Mouse (Mus musculus): ENCODE results near the gene Ap2a1. TPM values are rescaled to one million over a fixed set of nuclear protein-coding genes. Genes with fewer than 3 reads are reported as not detected.

Ap2a1 gene
- polyA plus RNA-seq, 1 experiment from 2014 or later, result 55.9 TPM

DNA sequence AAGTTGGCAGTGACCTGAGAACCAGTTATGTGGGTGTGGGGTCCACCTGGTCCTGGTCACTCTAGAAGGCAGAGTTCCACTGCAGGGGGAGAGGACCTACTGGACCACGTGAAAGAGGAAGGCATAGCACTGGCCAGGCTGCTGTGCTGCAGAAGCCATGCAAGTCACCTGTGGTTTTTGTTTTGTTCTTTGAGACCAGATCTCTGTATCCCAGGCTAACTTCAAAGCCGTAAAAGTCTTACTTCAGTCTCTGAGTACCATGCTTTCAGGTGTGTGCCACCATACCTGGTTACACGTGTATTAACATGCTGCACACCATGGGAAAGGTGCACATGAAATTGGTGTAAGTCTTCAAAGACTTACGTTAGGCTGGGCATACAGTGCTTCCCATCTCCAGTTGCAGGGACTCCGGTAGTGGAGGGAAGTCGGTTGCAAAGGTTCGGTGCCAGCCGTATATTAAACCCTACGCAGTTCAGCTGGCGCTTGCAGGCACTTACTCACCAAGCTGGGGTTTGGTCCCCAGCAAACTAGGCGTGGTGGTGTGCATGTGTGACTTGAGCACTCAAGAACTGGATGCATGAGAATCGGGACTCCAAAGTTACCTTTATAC is 77.6 kb downstream of the Ap2a1 start:
- no peak overlapping the region for H3K4me3 ChIP-seq (replicated peaks; ENCODE audit: low read depth, low read length)
- ATAC-seq (replicated peaks; ENCODE audit: low FRiP score, low read depth) (no peak), DNase-seq (ENCODE audit: low spot score) (no peak)
- no peaks in the 10 kb centered on the region for H3K9me3 ChIP-seq (replicated peaks; ENCODE audit: low read length)
- TF ChIP-seq CTCF (IDR thresholded peaks at IDR 0.05; ENCODE audit: low read depth), result no peak
- H3K4me2 ChIP-seq (ENCODE audit: low read length), result no peak overlapping the region
- H3K27ac ChIP-seq, result no peak overlapping the region
- H3K27me3 ChIP-seq (ENCODE audit: insufficient read depth, low read length), result no peaks in the 10 kb centered on the region
- H3K36me3 ChIP-seq (ENCODE audit: insufficient read depth, low read length), result 0 out of 2 replicates have a peak, but pooled peaks cover under 1% of the 10 kb centered on the region
- peaks cover 28% of the 10 kb centered on the region for H3K4me1 ChIP-seq (replicated peaks; ENCODE audit: insufficient read depth, low read length)
- no peak overlapping the region for H3K9ac ChIP-seq (ENCODE audit: low read depth, low read length)
- 89% methylated on average over 12 of the region's 12 CpGs for WGBS

DNA sequence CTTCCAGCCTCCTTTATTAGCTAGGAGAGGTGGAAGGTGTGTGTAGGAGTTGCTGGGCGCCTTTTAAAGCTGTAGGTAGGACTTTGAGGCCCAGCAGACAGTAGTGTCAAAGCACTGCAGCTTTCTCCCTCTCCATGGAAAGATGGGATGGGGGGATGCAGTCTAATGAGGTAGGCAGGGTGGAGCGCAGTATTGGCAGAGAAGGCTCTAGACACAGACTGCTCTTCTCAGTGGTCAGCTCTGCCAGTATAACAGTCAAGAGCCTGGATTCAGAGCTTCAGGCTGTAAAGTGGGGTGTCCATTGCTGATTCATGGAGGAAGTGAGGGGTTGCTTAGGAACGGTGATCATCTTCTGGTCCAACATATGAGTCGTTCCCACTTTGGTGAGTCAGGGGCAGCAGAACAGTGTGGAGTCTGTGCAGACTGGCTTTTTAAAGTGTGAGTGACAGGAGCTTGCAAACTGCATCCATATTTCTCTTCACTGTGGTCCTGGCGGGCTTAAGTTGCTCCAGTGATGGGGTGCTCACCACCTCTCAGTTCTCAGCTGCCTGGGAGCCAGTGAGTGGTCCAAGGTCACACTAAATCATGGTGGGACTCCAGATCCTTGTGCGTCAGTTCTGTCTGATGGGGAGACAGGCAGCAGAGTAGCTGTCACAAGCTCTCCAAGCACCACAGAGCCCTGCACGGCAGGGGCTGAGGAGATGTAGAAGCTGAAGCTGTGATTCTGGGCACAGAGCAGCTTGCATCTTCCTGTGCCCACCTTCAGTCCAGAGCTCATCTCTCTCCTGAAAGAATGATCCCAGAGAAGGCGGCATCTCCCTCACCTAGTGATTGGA is 78.3 kb downstream of the Ap2a1 start:
- H3K4me3 ChIP-seq (replicated peaks; ENCODE audit: low read depth, low read length), result peak overlapping the region; percentile 73
- no peaks in the 10 kb centered on the region for H3K27me3 ChIP-seq (ENCODE audit: insufficient read depth, low read length)
- peak overlapping the region; percentile 75 for H3K4me2 ChIP-seq (ENCODE audit: low read length)
- H3K9me3 ChIP-seq (replicated peaks; ENCODE audit: low read length), result no peaks in the 10 kb centered on the region
- H3K4me1 ChIP-seq (replicated peaks; ENCODE audit: insufficient read depth, low read length), result peaks cover 28% of the 10 kb centered on the region
- DNase-seq (ENCODE audit: low spot score), result no peak
- no peak for TF ChIP-seq CTCF (IDR thresholded peaks at IDR 0.05; ENCODE audit: low read depth)
- ATAC-seq (replicated peaks; ENCODE audit: low FRiP score, low read depth), result no peak
- 72% methylated on average over 8 of the region's 8 CpGs for WGBS
- peak overlapping the region; percentile 78 for H3K9ac ChIP-seq (ENCODE audit: low read depth, low read length)
- peaks cover 6% of the 10 kb centered on the region; the same call in 1 of the 2 replicates for H3K36me3 ChIP-seq (ENCODE audit: insufficient read depth, low read length)
- peak overlapping the region; percentile 97 for H3K27ac ChIP-seq

Other genes with a start within 250 kb of the Ap2a1 start
- not detected in 2 replicates for gene Izumo2, start 220.8 kb downstream of the Ap2a1 start, polyA plus RNA-seq (2015; fragmentation: Nextera tagmentation; extraction: Ambion mirVana)
- 45.3 and 49.3 TPM in 2 replicates for gene Vrk3, start 181.1 kb downstream of the Ap2a1 start, polyA plus RNA-seq (2015; fragmentation: Nextera tagmentation; extraction: Ambion mirVana)
- 0.87 and 0.89 TPM in 2 replicates for gene Zfp473, start 178.4 kb downstream of the Ap2a1 start, polyA plus RNA-seq (2015; fragmentation: Nextera tagmentation; extraction: Ambion mirVana)
- gene Nup62, start 113.4 kb downstream of the Ap2a1 start, polyA plus RNA-seq (2015; fragmentation: Nextera tagmentation; extraction: Ambion mirVana), result 57.6 and 62.4 TPM in 2 replicates
- gene Il4i1, start 113.1 kb downstream of the Ap2a1 start, polyA plus RNA-seq (2015; fragmentation: Nextera tagmentation; extraction: Ambion mirVana), result 0.88 and 1.0 TPM in 2 replicates
- 4.2 and 5.3 TPM in 2 replicates for gene Atf5, start 112.8 kb downstream of the Ap2a1 start, polyA plus RNA-seq (2015; fragmentation: Nextera tagmentation; extraction: Ambion mirVana)
- 108 and 111 TPM in 2 replicates for gene Akt1s1, start 80.5 kb downstream of the Ap2a1 start, polyA plus RNA-seq (2015; fragmentation: Nextera tagmentation; extraction: Ambion mirVana)
- 78.0 and 87.0 TPM in 2 replicates for gene Tbc1d17, start 80.4 kb downstream of the Ap2a1 start, polyA plus RNA-seq (2015; fragmentation: Nextera tagmentation; extraction: Ambion mirVana)
- 34.0 and 36.4 TPM in 2 replicates for gene Pnkp, start 72.4 kb downstream of the Ap2a1 start, polyA plus RNA-seq (2015; fragmentation: Nextera tagmentation; extraction: Ambion mirVana)
- gene Ptov1, start 59.7 kb downstream of the Ap2a1 start, polyA plus RNA-seq (2015; fragmentation: Nextera tagmentation; extraction: Ambion mirVana), result 377 and 412 TPM in 2 replicates
- 91.4 and 97.8 TPM in 2 replicates for gene Med25, start 36.8 kb downstream of the Ap2a1 start, polyA plus RNA-seq (2015; fragmentation: Nextera tagmentation; extraction: Ambion mirVana)
- gene Fuz, start 33.4 kb downstream of the Ap2a1 start, polyA plus RNA-seq (2015; fragmentation: Nextera tagmentation; extraction: Ambion mirVana), result 19.9 and 21.1 TPM in 2 replicates
- gene Tsks, start 13.7 kb upstream of the Ap2a1 start, polyA plus RNA-seq (2015; fragmentation: Nextera tagmentation; extraction: Ambion mirVana), result 0.13 and 0.14 TPM in 2 replicates
- 13.2 and 13.7 TPM in 2 replicates for gene Cpt1c, start 45.4 kb upstream of the Ap2a1 start, polyA plus RNA-seq (2015; fragmentation: Nextera tagmentation; extraction: Ambion mirVana)
- gene Prmt1, start 57.1 kb upstream of the Ap2a1 start, polyA plus RNA-seq (2015; fragmentation: Nextera tagmentation; extraction: Ambion mirVana), result 414 and 449 TPM in 2 replicates
- gene Irf3, start 68.2 kb upstream of the Ap2a1 start, polyA plus RNA-seq (2015; fragmentation: Nextera tagmentation; extraction: Ambion mirVana), result 73.6 and 76.0 TPM in 2 replicates
- 42.8 and 43.4 TPM in 2 replicates for gene Bcl2l12, start 69.2 kb upstream of the Ap2a1 start, polyA plus RNA-seq (2015; fragmentation: Nextera tagmentation; extraction: Ambion mirVana)
- 25.6 and 27.3 TPM in 2 replicates for gene Scaf1, start 86.9 kb upstream of the Ap2a1 start, polyA plus RNA-seq (2015; fragmentation: Nextera tagmentation; extraction: Ambion mirVana)
- gene Rras, start 88.5 kb upstream of the Ap2a1 start, polyA plus RNA-seq (2015; fragmentation: Nextera tagmentation; extraction: Ambion mirVana), result 47.6 and 53.0 TPM in 2 replicates
- 5.8 and 6.1 TPM in 2 replicates for gene Prr12, start 123.4 kb upstream of the Ap2a1 start, polyA plus RNA-seq (2015; fragmentation: Nextera tagmentation; extraction: Ambion mirVana)
- 65.0 and 65.3 TPM in 2 replicates for gene Nosip, start 132.9 kb upstream of the Ap2a1 start, polyA plus RNA-seq (2015; fragmentation: Nextera tagmentation; extraction: Ambion mirVana)
- 44.3 and 45.1 TPM in 2 replicates for gene Prrg2, start 133.2 kb upstream of the Ap2a1 start, polyA plus RNA-seq (2015; fragmentation: Nextera tagmentation; extraction: Ambion mirVana)
- 215 and 228 TPM in 2 replicates for gene Rcn3, start 162.7 kb upstream of the Ap2a1 start, polyA plus RNA-seq (2015; fragmentation: Nextera tagmentation; extraction: Ambion mirVana)
- gene Fcgrt, start 174.4 kb upstream of the Ap2a1 start, polyA plus RNA-seq (2015; fragmentation: Nextera tagmentation; extraction: Ambion mirVana), result 134 and 145 TPM in 2 replicates
- gene Rps11, start 194.9 kb upstream of the Ap2a1 start, polyA plus RNA-seq (2015; fragmentation: Nextera tagmentation; extraction: Ambion mirVana), result 1,486 and 1,553 TPM in 2 replicates
- gene Rpl13a, start 199.3 kb upstream of the Ap2a1 start, polyA plus RNA-seq (2015; fragmentation: Nextera tagmentation; extraction: Ambion mirVana), result 1,804 and 1,959 TPM in 2 replicates
- gene Gm45713, start 206.7 kb upstream of the Ap2a1 start, polyA plus RNA-seq (2015; fragmentation: Nextera tagmentation; extraction: Ambion mirVana), result 0.83 and 1.3 TPM in 2 replicates
- 2.2 and 2.4 TPM in 2 replicates for gene Flt3l, start 206.9 kb upstream of the Ap2a1 start, polyA plus RNA-seq (2015; fragmentation: Nextera tagmentation; extraction: Ambion mirVana)
- gene Pih1d1, start 224.8 kb upstream of the Ap2a1 start, polyA plus RNA-seq (2015; fragmentation: Nextera tagmentation; extraction: Ambion mirVana), result 81.3 and 88.6 TPM in 2 replicates
- 55.4 and 62.7 TPM in 2 replicates for gene Aldh16a1, start 225.1 kb upstream of the Ap2a1 start, polyA plus RNA-seq (2015; fragmentation: Nextera tagmentation; extraction: Ambion mirVana)
- 0.17 TPM in 2 replicates for gene Slc17a7, start 234.5 kb upstream of the Ap2a1 start, polyA plus RNA-seq (2015; fragmentation: Nextera tagmentation; extraction: Ambion mirVana)

All from kidney, postnatal 0 days (tissue).